Mouse (Mus musculus) frontal cortex, postnatal 25 days (tissue): ENCODE data around the gene Elmo1.

Experiments used
- DNase-seq, 2 experiments: peaks; one replicate each; pipeline ENCODE4 v3.0.0; 2022; ENCODE audit warnings: low spot score in 2 of 2

Elmo1 gene

GRCm38 (mm10) chr13:20094916-20095700, 4.7 kb downstream of the Elmo1 start:
- no peak for DNase-seq

- DNase-seq, result no peak
These were observed 6.7 kb downstream of the Elmo1 start for GRCm38 (mm10) chr13:20097006-20097617.

GRCm38 (mm10) chr13:20097934-20098593, 7.7 kb downstream of the Elmo1 start:
- no peak for DNase-seq

GRCm38 (mm10) chr13:20098594-20098965, 8.2 kb downstream of the Elmo1 start:
- no peak for DNase-seq

GRCm38 (mm10) chr13:20099546-20099945, 9.2 kb downstream of the Elmo1 start:
- DNase-seq, result no peak

GRCm38 (mm10) chr13:20100357-20100756, 10.0 kb downstream of the Elmo1 start:
- no peak for DNase-seq

- DNase-seq, result no peak
These were observed 11.3 kb downstream of the Elmo1 start for GRCm38 (mm10) chr13:20101691-20102090.

GRCm38 (mm10) chr13:20104791-20105190, 14.4 kb downstream of the Elmo1 start:
- DNase-seq, result no peak

GRCm38 (mm10) chr13:20105996-20106395, 15.6 kb downstream of the Elmo1 start:
- no peak for DNase-seq

GRCm38 (mm10) chr13:20107953-20108498, 17.6 kb downstream of the Elmo1 start:
- no peak for DNase-seq

GRCm38 (mm10) chr13:20108956-20109355, 18.6 kb downstream of the Elmo1 start:
- no peak for DNase-seq

- DNase-seq, result no peak
These were observed 19.1 kb downstream of the Elmo1 start for GRCm38 (mm10) chr13:20109446-20109845.

- no peak for DNase-seq
These were observed 19.7 kb downstream of the Elmo1 start for GRCm38 (mm10) chr13:20109987-20110680.

- DNase-seq, result no peak
These were observed 20.9 kb downstream of the Elmo1 start for GRCm38 (mm10) chr13:20111256-20111800.

- no peak for DNase-seq
These were observed 24.9 kb downstream of the Elmo1 start for GRCm38 (mm10) chr13:20115131-20115907.

- no peak for DNase-seq
These were observed 25.6 kb downstream of the Elmo1 start for GRCm38 (mm10) chr13:20116019-20116418.

- DNase-seq, result no peak
These were observed 26.6 kb downstream of the Elmo1 start for GRCm38 (mm10) chr13:20116868-20117510.

GRCm38 (mm10) chr13:20117691-20118090, 27.3 kb downstream of the Elmo1 start:
- no peak for DNase-seq

- no peak for DNase-seq
These were observed 28.5 kb downstream of the Elmo1 start for GRCm38 (mm10) chr13:20118909-20119308.

GRCm38 (mm10) chr13:20120723-20121122, 30.3 kb downstream of the Elmo1 start:
- no peak for DNase-seq
